Comparison of ENCODE assay signal across 15 mouse cellular contexts in the genomic region with DNA sequence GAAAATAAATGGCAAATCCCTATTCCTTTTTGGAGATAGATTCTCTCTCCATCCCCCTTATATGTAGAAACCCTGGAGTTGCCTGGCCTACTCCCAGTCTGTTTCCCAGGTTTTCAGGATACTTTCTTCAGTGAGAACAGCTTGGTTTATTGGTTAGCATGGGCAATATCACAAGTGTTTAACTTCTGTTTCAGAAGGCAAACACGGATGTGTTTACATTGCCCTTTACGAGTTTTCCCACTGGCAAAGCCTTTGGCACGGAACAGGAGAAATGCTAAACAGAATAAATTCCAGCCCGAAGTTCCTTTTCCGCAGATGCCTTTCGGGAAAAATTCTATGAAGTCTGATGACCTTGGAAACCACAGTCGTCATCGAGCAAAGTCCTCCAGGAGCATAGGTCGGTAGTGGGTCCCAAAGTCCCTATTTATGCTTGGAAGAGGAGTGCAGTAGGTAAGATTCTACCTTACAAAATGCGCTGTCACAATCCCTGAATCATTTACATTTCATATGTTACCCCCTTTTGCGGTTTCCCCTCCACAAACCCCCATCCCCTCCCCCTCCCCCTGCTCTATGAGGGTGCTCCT. TPM values are rescaled to one million over a fixed set of nuclear protein-coding genes. Genes with fewer than 3 reads are reported as not detected.
A peak's percentile ranks its signal among the peaks of the same experiment; 100 is the strongest.
DNase-seq lines count a peak whose midpoint lies in the region; ATAC-seq and TF ChIP-seq lines count a peak whose summit lies in the region.
"Had no signal": no experiment of that assay in that cellular context is flagged by ENCODE, and none has a peak within 500 bp of the region (broad histone marks: within the 10 kb centered on the region; RNA-seq: fewer than 3 reads in every experiment).

No protein-coding gene starts in this region.

- peak overlapping the region; percentile 78; the same call in 1 of the 2 replicates for H3K27ac ChIP-seq in heart, embryonic 13.5 days (replicated peaks)
- H3K27ac ChIP-seq in heart, embryonic 10.5 days: no peak overlapping the region
- no peak overlapping the region for H3K27ac ChIP-seq in liver, adult 2 months (replicated peaks; ENCODE audit: insufficient read depth, low read depth, low read length)
- H3K27ac ChIP-seq in liver, embryonic 12.5 days: no peak overlapping the region
- no peak overlapping the region for H3K27ac ChIP-seq in intestine, embryonic 15.5 days
- no peak overlapping the region for H3K27ac ChIP-seq in lung, postnatal 0 days (ENCODE audit: low read length)
- no peak overlapping the region for H3K27ac ChIP-seq in hindbrain, embryonic 14.5 days
- H3K27ac ChIP-seq: hindbrain, embryonic 15.5 days had no signal

- no peak overlapping the region for H3K9ac ChIP-seq in heart, embryonic 13.5 days
- no peak overlapping the region for H3K9ac ChIP-seq in liver, adult 2 months (ENCODE audit: low read depth, low read length)
- H3K9ac ChIP-seq in liver, embryonic 12.5 days: no peak overlapping the region
- no peak overlapping the region for H3K9ac ChIP-seq in intestine, embryonic 15.5 days
- H3K9ac ChIP-seq in lung, postnatal 0 days (replicated peaks; ENCODE audit: low read depth): no peak overlapping the region
- no peak overlapping the region for H3K9ac ChIP-seq in hindbrain, embryonic 14.5 days
- H3K9ac ChIP-seq: hindbrain, embryonic 15.5 days had no signal

- 73% methylated on average over 11 of the region's 11 CpGs for WGBS in heart, embryonic 13.5 days
- WGBS in heart, embryonic 10.5 days: 82% methylated on average over 11 of the region's 11 CpGs
- WGBS in liver, adult 2 months: 20% methylated on average over 11 of the region's 11 CpGs
- WGBS in liver, embryonic 12.5 days (ENCODE audit: insufficient replicate concordance): 60% methylated on average over 11 of the region's 11 CpGs
- WGBS in intestine, embryonic 15.5 days: 35% methylated on average over 11 of the region's 11 CpGs
- 40% methylated on average over 11 of the region's 11 CpGs for WGBS in lung, postnatal 0 days
- 89% methylated on average over 11 of the region's 11 CpGs for WGBS in hindbrain, embryonic 14.5 days

- H3K36me3 ChIP-seq in heart, embryonic 13.5 days: no peaks in the 10 kb centered on the region
- H3K36me3 ChIP-seq in heart, embryonic 10.5 days: no peaks in the 10 kb centered on the region
- no peaks in the 10 kb centered on the region for H3K36me3 ChIP-seq in liver, adult 2 months (ENCODE audit: control insufficient read depth, insufficient read depth, low read length)
- H3K36me3 ChIP-seq in liver, embryonic 12.5 days: no peaks in the 10 kb centered on the region
- no peaks in the 10 kb centered on the region for H3K36me3 ChIP-seq in intestine, embryonic 15.5 days
- no peaks in the 10 kb centered on the region for H3K36me3 ChIP-seq in lung, postnatal 0 days (ENCODE audit: insufficient read depth, low read length)
- H3K36me3 ChIP-seq in hindbrain, embryonic 14.5 days (replicated peaks; ENCODE audit: control insufficient read depth, insufficient read depth): no peaks in the 10 kb centered on the region
- H3K36me3 ChIP-seq: hindbrain, embryonic 15.5 days had no signal

- DNase-seq in heart, embryonic 10.5 days (ENCODE audit: low spot score): no peak
- peak; percentile 78 for DNase-seq in liver, adult 2 months (ENCODE audit: extremely low read depth, low read depth, low spot score)
- peak; percentile 29 for DNase-seq in lung, postnatal 0 days (ENCODE audit: low spot score)
- DNase-seq in hindbrain, embryonic 14.5 days (ENCODE audit: low spot score): no peak
- DNase-seq in layer of hippocampus, adult 9-11 months: no peak
- DNase-seq: adrenal gland, postnatal 25 days; cerebellum, postnatal 10 days; heart, postnatal 14 days; thymus, postnatal 25 days had no signal

- peaks cover 31% of the 10 kb centered on the region for H3K4me1 ChIP-seq in heart, embryonic 13.5 days
- H3K4me1 ChIP-seq in heart, embryonic 10.5 days: peaks cover 10% of the 10 kb centered on the region; the same call in 1 of the 2 replicates
- H3K4me1 ChIP-seq in liver, adult 2 months (ENCODE audit: control insufficient read depth, insufficient read depth, low read length): peaks cover 3% of the 10 kb centered on the region
- peaks cover 18% of the 10 kb centered on the region for H3K4me1 ChIP-seq in liver, embryonic 12.5 days
- H3K4me1 ChIP-seq in intestine, embryonic 15.5 days (replicated peaks): 0 out of 2 replicates have a peak, but pooled peaks cover 3% of the 10 kb centered on the region
- H3K4me1 ChIP-seq in lung, postnatal 0 days (ENCODE audit: insufficient read depth, low read depth, low read length): peaks cover 3% of the 10 kb centered on the region; the same call in 1 of the 2 replicates
- no peaks in the 10 kb centered on the region for H3K4me1 ChIP-seq in hindbrain, embryonic 14.5 days (replicated peaks; ENCODE audit: control insufficient read depth, insufficient read depth, low read length)
- H3K4me1 ChIP-seq: hindbrain, embryonic 15.5 days had no signal

- H3K4me2 ChIP-seq in heart, embryonic 13.5 days: no peak overlapping the region
- H3K4me2 ChIP-seq in liver, embryonic 12.5 days: no peak overlapping the region
- peak overlapping the region; percentile 17; the same call in 1 of the 2 replicates for H3K4me2 ChIP-seq in intestine, embryonic 15.5 days (replicated peaks)
- peak overlapping the region; percentile 27 for H3K4me2 ChIP-seq in lung, postnatal 0 days (replicated peaks; ENCODE audit: low read depth, low read length)
- H3K4me2 ChIP-seq in hindbrain, embryonic 14.5 days (replicated peaks): no peak overlapping the region
- H3K4me2 ChIP-seq: hindbrain, embryonic 15.5 days had no signal

- H3K79me2 ChIP-seq in liver, adult 2 months (ENCODE audit: control insufficient read depth, insufficient read depth, low read length): no peaks in the 10 kb centered on the region

- no peak for TF ChIP-seq CTCF in liver, adult 2 months (IDR thresholded peaks at IDR 0.05; ENCODE audit: low read depth, low read length)
- no peak for TF ChIP-seq CTCF in lung, postnatal 0 days (IDR thresholded peaks at IDR 0.05)

- no peaks in the 10 kb centered on the region for H3K27me3 ChIP-seq in heart, embryonic 13.5 days (replicated peaks)
- H3K27me3 ChIP-seq in heart, embryonic 10.5 days (ENCODE audit: insufficient read depth, poor library complexity, severe bottlenecking): no peaks in the 10 kb centered on the region
- no peaks in the 10 kb centered on the region for H3K27me3 ChIP-seq in liver, adult 2 months (ENCODE audit: control insufficient read depth, insufficient read depth, low read length)
- H3K27me3 ChIP-seq in liver, embryonic 12.5 days (replicated peaks): no peaks in the 10 kb centered on the region
- H3K27me3 ChIP-seq in intestine, embryonic 15.5 days (replicated peaks): no peaks in the 10 kb centered on the region
- no peaks in the 10 kb centered on the region for H3K27me3 ChIP-seq in lung, postnatal 0 days (replicated peaks; ENCODE audit: insufficient read depth, low read length)
- no peaks in the 10 kb centered on the region for H3K27me3 ChIP-seq in hindbrain, embryonic 14.5 days (ENCODE audit: control insufficient read depth, insufficient read depth, low read length)
- H3K27me3 ChIP-seq: CH12.LX; hindbrain, embryonic 15.5 days had no signal

- no peaks in the 10 kb centered on the region for H3K9me3 ChIP-seq in heart, embryonic 13.5 days
- no peaks in the 10 kb centered on the region for H3K9me3 ChIP-seq in heart, embryonic 10.5 days
- no peaks in the 10 kb centered on the region for H3K9me3 ChIP-seq in liver, embryonic 12.5 days (replicated peaks)
- H3K9me3 ChIP-seq in intestine, embryonic 15.5 days: no peaks in the 10 kb centered on the region
- no peaks in the 10 kb centered on the region for H3K9me3 ChIP-seq in lung, postnatal 0 days (ENCODE audit: low read length)
- no peaks in the 10 kb centered on the region for H3K9me3 ChIP-seq in hindbrain, embryonic 14.5 days (ENCODE audit: control insufficient read depth, low read length)
- H3K9me3 ChIP-seq: hindbrain, embryonic 15.5 days had no signal

- no peak for TF ChIP-seq EP300 in lung, postnatal 0 days (IDR thresholded peaks at IDR 0.05)

- no peak for TF ChIP-seq POLR2A in liver, adult 2 months (IDR thresholded peaks at IDR 0.05; ENCODE audit: extremely low read depth, insufficient read depth, low read length)

- ATAC-seq in heart, embryonic 13.5 days (ENCODE audit: extremely low read depth, insufficient number of reproducible peaks, low FRiP score, low TSS enrichment): no peak
- ATAC-seq in liver, embryonic 12.5 days: no peak
- ATAC-seq in intestine, embryonic 15.5 days: no peak
- peak; percentile 44; the same call in 1 of the 2 replicates for ATAC-seq in lung, postnatal 0 days
- no peak for ATAC-seq in hindbrain, embryonic 14.5 days (ENCODE audit: low FRiP score)
- ATAC-seq: forebrain, embryonic 14.5 days had no signal

- no peak overlapping the region for H3K4me3 ChIP-seq in heart, embryonic 13.5 days
- no peak overlapping the region for H3K4me3 ChIP-seq in heart, embryonic 10.5 days
- no peak overlapping the region for H3K4me3 ChIP-seq in liver, adult 2 months (ENCODE audit: insufficient read depth, low read depth, low read length)
- no peak overlapping the region for H3K4me3 ChIP-seq in liver, embryonic 12.5 days
- no peak overlapping the region for H3K4me3 ChIP-seq in intestine, embryonic 15.5 days (replicated peaks)
- H3K4me3 ChIP-seq in lung, postnatal 0 days (ENCODE audit: low read depth, low read length): no peak overlapping the region
- no peak overlapping the region for H3K4me3 ChIP-seq in hindbrain, embryonic 14.5 days (replicated peaks; ENCODE audit: low read length)
- H3K4me3 ChIP-seq: hindbrain, embryonic 15.5 days had no signal

RNA-seq across cellular contexts. Expression of gene Pde4d, which starts 1.3 kb away (rescaled TPM):
- 23.8 and 26.1 TPM in 2 replicates for polyA plus RNA-seq in heart, embryonic 13.5 days (2015; fragmentation: Nextera tagmentation; extraction: Ambion mirVana)
- polyA plus RNA-seq in heart, embryonic 10.5 days (2016; fragmentation: Nextera tagmentation; extraction: Ambion mirVana): 24.9 and 30.1 TPM in 2 replicates
- total RNA-seq in liver, adult 2 months (2014; rRNA removed): 12.9 and 13.6 TPM in 2 replicates
- polyA plus RNA-seq in liver, adult 2 months (2012; rRNA removed): 2.3 and 2.6 TPM in 2 replicates
- 17.1 and 19.4 TPM in 2 replicates for polyA plus RNA-seq in liver, embryonic 12.5 days (2016; fragmentation: Nextera tagmentation; extraction: Ambion mirVana)
- 18.5 and 24.4 TPM in 2 replicates for polyA plus RNA-seq in intestine, embryonic 15.5 days (2015; fragmentation: Nextera tagmentation; extraction: Ambion mirVana)
- polyA plus RNA-seq in lung, postnatal 0 days (2015; fragmentation: Nextera tagmentation; extraction: Ambion mirVana): 19.7 and 20.3 TPM in 2 replicates
- 23.2 and 24.8 TPM in 2 replicates for polyA plus RNA-seq in hindbrain, embryonic 14.5 days (2014; fragmentation: Nextera tagmentation; extraction: Ambion mirVana)
- total RNA-seq: CH12.LX had no signal

Comparison
In these comparisons a context has a peak if more than half of its experiments do, and no peak if none do; other contexts are left out.
1. H3K4me2 ChIP-seq: peak in intestine, embryonic 15.5 days (single experiment) and lung, postnatal 0 days (single experiment); none in heart, embryonic 13.5 days (single experiment), liver, embryonic 12.5 days (single experiment) and hindbrain, embryonic 14.5 days (single experiment).
2. DNase-seq: peak in liver, adult 2 months (single experiment) and lung, postnatal 0 days (single experiment); none in heart, embryonic 10.5 days (single experiment), hindbrain, embryonic 14.5 days (single experiment) and layer of hippocampus, adult 9-11 months (single experiment).